Mouse (Mus musculus) retina, embryonic 14.5 days (tissue): ENCODE measurements around the gene Psmb3.

Experiments used
- DNase-seq: peaks from one replicate; pipeline ENCODE4 v3.0.0-alpha.2; 2015; ENCODE audit warnings: low spot score

Psmb3 gene

DNA sequence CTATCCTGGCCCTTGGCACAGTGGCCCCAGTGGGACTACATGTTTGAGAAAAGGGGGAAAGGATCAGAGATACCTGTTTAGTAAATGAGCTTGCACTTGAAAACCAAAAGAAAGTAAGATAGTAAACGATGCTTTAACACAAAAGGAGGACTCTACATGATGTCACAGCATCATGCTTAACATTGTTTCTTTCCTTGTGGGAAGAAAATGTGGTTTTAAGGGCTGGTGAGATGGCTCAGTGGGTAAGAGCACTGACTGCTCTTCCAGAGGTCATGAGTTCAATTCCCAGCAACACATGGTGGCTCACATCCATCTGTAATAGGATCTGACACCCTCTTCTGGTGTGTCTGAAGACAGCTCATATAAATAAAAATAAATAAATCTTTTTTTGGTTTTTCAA, 54.9 kb downstream of the Psmb3 start:
- DNase-seq: no peak

- no peak for DNase-seq
Measured at GRCm38 (mm10) chr11:97758942-97759341, 55.7 kb downstream of the Psmb3 start.

GRCm38 (mm10) chr11:97761638-97762037, 58.4 kb downstream of the Psmb3 start:
- DNase-seq: no peak
